Mouse (Mus musculus) bone marrow, adult 2 months (tissue): Measurements from ENCODE around the gene Tbx21. TPM values are rescaled to one million over a fixed set of nuclear protein-coding genes. Genes with fewer than 3 reads are reported as not detected.

ENCODE experiments used
- H3K27ac ChIP-seq: fragments of 200-500 bp; 2 replicates; pipeline ENCODE4 v1.5.1; 2012; ENCODE audit warnings: low read depth, mild to moderate bottlenecking, control low read depth, inconsistent platforms, low read length; ENCODE audit not compliant: control insufficient read depth, poor library complexity, insufficient read depth
- H3K4me1 ChIP-seq: fragments of 200-500 bp; 2 replicates; pipeline ENCODE4 v1.6.1; 2011; ENCODE audit warnings: low read length; ENCODE audit not compliant: control insufficient read depth, insufficient read depth
- H3K4me3 ChIP-seq: fragments of 200-500 bp; replicated peaks from 2 replicates; pipeline ENCODE3; 2011; ENCODE audit warnings: mild to moderate bottlenecking, low read depth, low read length, control low read depth; ENCODE audit not compliant: control insufficient read depth
- CTCF ChIP-seq: fragments of 200-500 bp; IDR thresholded peaks from 2 replicates; pipeline ENCODE4 v1.5.1; 2011; ENCODE audit warnings: low read length, control low read depth; ENCODE audit not compliant: control insufficient read depth, insufficient read depth
- POLR2A ChIP-seq: fragments of 200-500 bp; IDR thresholded peaks from 2 replicates; pipeline ENCODE4 v1.6.1; 2011; ENCODE audit warnings: low read depth, mild to moderate bottlenecking, control low read depth, low read length, borderline replicate concordance; ENCODE audit not compliant: control insufficient read depth
- WGBS: fragments of 180-500 bp; shearing (Covaris S2); methylation state at CpG from one replicate; pipeline ENCODE4 v1.1.7; 2018; 5-methylcytosine and 5-hydroxymethylcytosine counted together
- polyA plus RNA-seq: library from polyadenylated mRNA; stranded (reverse); fragments of >200 nt; gene quantifications from 2 replicates; pipeline ENCODE4 v1.2.4, GENCODE M21; 2011; ENCODE audit warnings: low replicate concordance; ENCODE audit not compliant: missing spikeins, insufficient read depth, insufficient read length

The Tbx21 gene
- polyA plus RNA-seq, 1 experiment = 2.2 TPM

- TF ChIP-seq CTCF (no peak), POLR2A (no peak)
- no peak overlapping the region for H3K4me3 ChIP-seq
- no peaks in the 10 kb centered on the region for H3K4me1 ChIP-seq
- no peak overlapping the region for H3K27ac ChIP-seq
- WGBS = 83% methylated on average over 1 of the region's 1 CpGs
Observed at GRCm38 (mm10) chr11:97069333-97069732, 45.8 kb downstream of the Tbx21 start.

GRCm38 (mm10) chr11:97066656-97067360 lies 48.3 kb downstream of the Tbx21 start:
- Histone ChIP-seq H3K4me1 (no peaks in the 10 kb centered on the region), H3K27ac (no peak overlapping the region), H3K4me3 (no peak overlapping the region)
- 86% methylated on average over 22 of the region's 22 CpGs for WGBS
- no peak for TF ChIP-seq POLR2A
- TF ChIP-seq CTCF = no peak

- no peak overlapping the region for H3K4me3 ChIP-seq
- TF ChIP-seq POLR2A = no peak
- no peak for TF ChIP-seq CTCF
- WGBS = 85% methylated on average over 12 of the region's 12 CpGs
- no peaks in the 10 kb centered on the region for H3K4me1 ChIP-seq
- H3K27ac ChIP-seq = no peak overlapping the region
Observed at GRCm38 (mm10) chr11:97065538-97066295, 49.4 kb downstream of the Tbx21 start.

GRCm38 (mm10) chr11:97063921-97064295 lies 51.2 kb downstream of the Tbx21 start:
- WGBS = 87% methylated on average over 3 of the region's 3 CpGs

GRCm38 (mm10) chr11:97063274-97063920 lies 51.7 kb downstream of the Tbx21 start:
- no peak for TF ChIP-seq CTCF
- no peak for TF ChIP-seq POLR2A
- no peak overlapping the region for H3K27ac ChIP-seq
- whole genome bisulfite sequencing = 53% methylated on average over 9 of the region's 9 CpGs
- H3K4me1 ChIP-seq = no peaks in the 10 kb centered on the region
- H3K4me3 ChIP-seq = no peak overlapping the region

More at GRCm38 (mm10) chr11:97063921-97064295, 51.2 kb downstream of the Tbx21 start:
- H3K4me1 ChIP-seq = no peaks in the 10 kb centered on the region
- H3K4me3 ChIP-seq = no peak overlapping the region
- no peak overlapping the region for H3K27ac ChIP-seq
- TF ChIP-seq CTCF = 0 out of 2 replicates have a peak, but pooled peaks have one; percentile 11
- no peak for TF ChIP-seq POLR2A

GRCm38 (mm10) chr11:97052219-97052646 lies 62.9 kb downstream of the Tbx21 start:
- H3K4me1 ChIP-seq = peaks cover 5% of the 10 kb centered on the region
- no peak overlapping the region for H3K27ac ChIP-seq
- peak overlapping the region; percentile 93 for H3K4me3 ChIP-seq
- WGBS = 12% methylated on average over 11 of the region's 11 CpGs
- TF ChIP-seq CTCF (no peak), POLR2A (no peak)

GRCm38 (mm10) chr11:97050944-97051586 lies 64.1 kb downstream of the Tbx21 start:
- Histone ChIP-seq H3K27ac (peak overlapping the region; percentile 47), H3K4me1 (peaks cover 5% of the 10 kb centered on the region), H3K4me3 (peak overlapping the region; percentile 93)
- TF ChIP-seq CTCF (no peak), POLR2A (no peak)
- 11% methylated on average over 13 of the region's 13 CpGs for WGBS
